Mouse (Mus musculus) thymus, postnatal 14 days (tissue): ENCODE data around the gene Adk.
A peak's percentile ranks its signal among the peaks of the same experiment; 100 is the strongest.

Experiments used
- DNase-seq: peaks from one replicate; pipeline ENCODE4 v3.0.0; 2021

The Adk gene

DNA sequence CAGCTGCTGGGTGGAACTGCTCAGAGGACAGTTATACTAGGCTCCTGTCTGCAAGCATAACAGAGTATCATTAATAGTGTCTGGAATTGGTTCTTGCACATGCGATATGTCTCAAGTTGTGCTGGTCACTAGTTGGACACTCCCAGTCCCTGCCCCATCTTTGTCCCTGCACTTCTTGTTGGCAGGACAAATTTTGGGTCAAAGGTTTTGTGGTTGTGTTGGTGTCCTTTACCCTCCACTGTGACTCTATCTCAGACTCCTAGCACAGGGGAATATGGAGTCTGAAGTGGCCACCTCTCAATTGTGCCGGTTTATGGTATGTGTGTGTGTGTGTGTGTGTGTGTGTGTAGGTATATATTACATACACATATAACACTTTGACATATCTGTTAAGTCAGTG is 225.9 kb downstream of the Adk start:
- DNase-seq: no peak

DNA sequence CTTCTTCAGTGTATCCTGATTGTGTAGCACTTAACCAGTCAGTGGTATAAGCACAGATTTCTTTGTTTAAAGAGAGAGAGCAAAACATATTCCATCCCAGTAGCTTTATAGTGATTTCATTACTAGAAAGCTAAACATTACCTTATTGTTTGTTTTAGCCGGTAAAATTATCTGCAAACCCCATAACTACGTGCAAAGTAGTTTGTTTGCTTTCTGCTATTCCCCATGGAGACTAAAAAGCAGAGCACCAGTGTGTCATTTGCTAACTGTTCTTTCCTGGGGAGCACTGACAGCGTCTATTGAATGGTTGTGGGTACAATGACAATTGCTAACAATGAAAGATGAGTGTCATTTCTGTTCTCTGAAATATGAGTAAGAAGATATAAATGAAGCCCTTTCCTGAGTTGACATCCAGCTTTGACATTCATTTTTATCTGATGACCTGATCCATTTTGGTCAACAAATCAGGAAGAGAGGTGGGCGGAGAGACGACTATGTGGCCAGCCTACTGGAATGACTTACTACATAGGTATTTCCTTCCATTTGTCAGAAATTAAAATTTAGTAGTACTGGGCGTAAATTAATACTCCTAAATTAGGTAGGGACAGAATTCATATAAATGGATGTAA is 226.6 kb downstream of the Adk start:
- no peak for DNase-seq

DNA sequence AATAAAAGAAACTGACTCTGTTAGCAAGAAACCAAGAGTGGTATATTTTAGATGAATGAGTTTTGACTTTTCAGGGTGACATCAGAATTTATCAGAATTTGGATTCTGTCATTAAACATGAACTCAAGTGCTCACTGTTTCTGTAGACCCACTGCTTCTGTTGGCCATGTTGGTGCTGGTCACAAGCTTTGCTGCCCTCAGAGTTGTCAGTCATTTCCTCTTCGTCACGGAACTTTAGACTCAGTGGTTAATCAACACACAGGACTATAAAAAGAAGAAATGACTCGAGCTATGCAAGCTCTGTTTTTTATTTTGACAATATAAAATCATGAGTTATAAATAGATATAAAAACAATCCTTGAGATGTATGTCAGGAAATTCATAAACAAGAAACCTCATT is 228.1 kb downstream of the Adk start:
- DNase-seq: no peak

DNA sequence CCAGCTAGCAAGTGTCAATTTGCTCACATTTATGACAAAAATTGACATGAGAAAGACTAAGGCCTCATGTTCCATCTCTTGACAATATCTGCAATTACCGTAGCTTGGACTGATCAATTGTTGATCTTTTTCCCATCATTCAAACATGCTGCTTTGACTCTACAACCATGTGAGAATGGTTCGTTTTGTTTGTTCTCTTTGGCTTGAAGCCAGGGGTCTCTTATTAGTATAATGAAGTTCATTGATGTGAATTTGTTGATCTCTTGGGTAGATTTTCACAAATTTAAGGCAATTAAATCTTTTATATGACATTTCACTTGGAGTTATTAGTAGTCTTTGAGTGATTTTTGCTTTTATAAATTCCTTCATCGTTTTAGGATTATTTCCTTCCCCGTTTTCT is 229.1 kb downstream of the Adk start:
- no peak for DNase-seq

DNA sequence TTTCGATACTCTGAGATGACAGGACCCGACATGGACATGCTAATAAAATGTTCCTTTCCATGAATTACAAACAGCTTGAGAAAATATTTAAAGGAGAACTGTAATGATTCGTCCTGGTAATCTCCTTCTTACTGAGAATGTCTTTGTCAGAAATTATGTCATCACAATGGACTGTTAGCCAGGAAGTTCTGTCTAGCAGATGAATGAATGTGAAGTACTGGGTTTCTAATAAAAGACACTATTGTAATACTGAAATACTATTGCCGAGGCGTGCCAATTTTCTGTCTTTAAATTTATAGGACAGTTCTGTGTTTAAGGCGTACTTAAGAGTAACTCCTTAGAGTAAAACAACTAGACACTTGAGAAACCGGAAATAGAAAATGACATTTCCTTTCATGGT is 231.7 kb downstream of the Adk start:
- no peak for DNase-seq

DNA sequence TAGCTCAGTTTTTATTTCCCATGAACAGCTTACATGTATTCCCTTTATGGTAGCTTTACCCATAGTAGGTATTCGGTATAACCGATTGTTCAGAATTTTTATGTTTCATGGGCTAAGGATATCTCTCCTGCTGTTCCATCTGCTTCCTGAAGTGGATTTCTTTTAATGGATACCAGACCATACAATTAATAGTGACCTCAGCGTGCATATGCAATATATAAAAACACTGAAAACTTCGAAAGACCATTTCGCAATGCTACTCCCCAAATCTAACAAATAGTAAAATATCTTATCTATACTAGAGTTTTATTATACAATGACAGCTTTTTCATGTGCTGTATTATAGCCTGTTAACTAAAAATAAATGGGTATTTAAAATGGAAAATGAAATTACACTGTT is 232.5 kb downstream of the Adk start:
- no peak for DNase-seq

DNA sequence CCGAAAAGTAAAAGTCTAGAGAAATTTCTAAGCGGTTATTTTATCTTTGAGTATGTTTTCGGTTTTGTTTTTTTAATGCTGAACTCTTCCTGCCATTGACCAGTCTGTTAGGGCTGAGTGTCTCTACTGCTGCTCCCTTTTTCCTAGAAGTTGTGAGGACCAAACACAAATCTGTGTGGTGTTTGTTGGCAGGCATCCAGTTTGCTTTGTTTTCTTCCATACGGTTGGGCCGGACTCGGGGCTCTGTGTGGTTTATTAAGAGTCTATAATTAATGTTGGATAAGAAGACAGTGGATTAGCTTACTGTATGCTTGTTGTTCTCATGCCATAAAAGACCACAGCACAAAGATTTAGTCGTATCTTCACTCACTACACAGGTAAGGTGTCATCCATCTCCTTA is 233.9 kb downstream of the Adk start:
- no peak for DNase-seq

DNA sequence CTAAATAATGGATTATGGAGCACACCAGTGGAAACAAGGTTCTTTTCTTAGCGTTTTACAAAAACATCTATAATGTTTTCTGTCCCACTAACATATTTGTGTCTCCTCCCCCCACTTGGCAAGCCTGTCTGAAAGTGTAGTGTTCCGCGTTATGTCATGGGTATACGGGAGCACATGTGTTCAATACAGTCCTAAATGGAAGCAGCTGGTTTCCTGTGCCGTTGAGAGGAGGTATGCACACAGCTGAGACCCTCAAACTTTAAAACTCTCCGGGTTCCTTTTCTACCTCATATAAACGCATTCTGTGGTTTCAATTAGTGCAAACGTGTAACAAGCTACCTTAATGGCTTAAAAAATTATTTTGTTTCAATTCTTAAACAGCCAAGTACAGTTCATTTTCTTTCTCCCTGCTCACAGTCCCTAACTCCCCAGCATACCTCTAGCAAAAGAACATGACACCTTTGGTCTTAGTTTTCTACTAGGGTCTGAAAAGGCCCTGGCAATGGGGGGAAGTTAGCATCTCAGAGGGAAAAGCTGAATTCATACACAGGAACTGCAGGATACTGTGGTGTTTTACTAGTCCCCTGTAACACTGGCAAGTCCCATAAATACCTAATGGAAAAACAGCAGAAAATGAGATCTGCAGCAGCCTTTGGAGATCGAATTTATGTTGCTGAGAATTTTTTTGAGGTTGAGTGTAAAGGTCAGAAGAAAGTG is 235.5 kb downstream of the Adk start:
- peak; percentile 54 for DNase-seq

DNA sequence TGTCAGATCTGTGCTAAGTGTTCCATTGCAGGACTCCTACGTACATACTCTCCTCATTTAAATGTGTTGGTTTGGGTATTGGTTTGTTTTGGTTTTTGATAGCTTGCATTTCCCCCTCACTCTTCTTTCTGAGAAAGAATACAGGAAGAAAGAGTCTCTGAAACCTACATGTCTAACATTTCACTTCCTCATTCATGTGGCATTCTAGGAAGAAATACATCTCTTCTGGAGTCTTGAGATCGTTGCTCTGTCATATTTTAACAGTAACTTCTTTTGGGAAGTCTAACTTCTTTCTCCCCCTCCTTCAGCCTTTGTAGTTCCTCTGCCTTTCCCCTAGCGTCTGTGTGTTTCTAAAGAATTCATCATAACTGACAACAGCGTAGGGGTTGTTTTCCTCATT is 247.4 kb downstream of the Adk start:
- DNase-seq: no peak

DNA sequence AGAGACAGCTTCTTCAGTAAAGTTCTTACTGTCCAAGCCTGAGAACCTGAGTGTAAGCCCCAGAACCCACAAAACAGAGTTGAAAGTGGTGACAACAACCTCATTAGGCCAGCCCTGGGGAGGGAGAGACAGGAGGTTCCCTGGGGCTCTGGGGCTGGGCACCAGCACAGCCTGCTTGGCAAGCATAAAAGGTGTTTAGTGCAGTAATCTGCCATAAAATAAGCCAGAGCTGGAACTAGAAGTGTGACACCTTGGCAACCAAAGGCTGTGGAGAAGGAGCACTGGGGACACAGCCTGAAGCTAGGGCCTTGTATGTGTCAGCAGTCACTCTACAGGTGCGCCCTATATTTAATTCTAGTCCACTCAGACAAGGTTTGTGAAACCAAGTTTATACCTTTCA is 252.4 kb downstream of the Adk start:
- DNase-seq: no peak

DNA sequence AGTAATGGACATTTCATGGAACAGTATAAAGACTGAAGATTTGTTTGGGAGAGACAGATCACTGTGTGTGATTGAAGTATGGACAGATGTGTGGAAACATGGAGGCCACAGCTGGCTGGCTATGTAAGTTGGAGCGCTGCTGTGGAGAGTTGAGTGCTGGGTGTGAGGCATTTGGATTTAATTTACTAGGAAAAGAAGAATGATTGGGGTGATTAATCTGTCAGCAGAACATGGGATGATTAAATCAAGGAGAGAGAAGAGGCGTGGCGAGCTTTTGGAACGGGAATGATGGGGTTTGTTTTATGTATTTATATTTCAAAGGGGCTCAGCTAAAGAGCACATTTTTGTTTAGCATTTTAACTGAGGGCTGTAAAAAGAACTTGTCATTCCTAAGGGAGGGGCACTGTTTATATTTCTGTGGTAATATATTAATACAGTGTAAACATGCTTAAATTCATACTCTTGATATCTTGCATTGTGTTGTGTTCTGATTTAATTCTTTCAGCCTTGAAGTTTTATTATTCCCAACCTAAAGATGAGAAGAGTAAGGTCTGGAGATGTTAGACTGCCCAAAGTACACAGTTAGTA is 256.1 kb downstream of the Adk start:
- no peak for DNase-seq

DNA sequence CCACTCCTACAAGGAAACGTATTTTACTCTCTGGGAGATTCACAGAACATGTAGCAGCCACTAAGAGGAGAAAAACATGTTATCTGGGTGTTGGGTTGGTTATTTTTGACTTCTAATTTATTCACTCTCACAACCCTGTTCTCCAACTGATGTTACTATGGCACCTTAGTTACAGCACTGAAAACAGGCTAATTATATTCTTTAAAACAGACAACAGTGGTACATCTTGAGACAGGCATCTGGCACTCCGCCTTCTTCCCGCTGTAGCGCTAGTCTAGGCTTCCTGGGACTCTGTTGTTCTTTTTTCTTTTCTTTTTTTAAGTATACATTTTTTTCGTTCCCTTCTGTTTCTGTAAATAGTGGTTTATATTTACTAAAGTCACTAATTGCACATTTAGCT is 258.2 kb downstream of the Adk start:
- DNase-seq: no peak

DNA sequence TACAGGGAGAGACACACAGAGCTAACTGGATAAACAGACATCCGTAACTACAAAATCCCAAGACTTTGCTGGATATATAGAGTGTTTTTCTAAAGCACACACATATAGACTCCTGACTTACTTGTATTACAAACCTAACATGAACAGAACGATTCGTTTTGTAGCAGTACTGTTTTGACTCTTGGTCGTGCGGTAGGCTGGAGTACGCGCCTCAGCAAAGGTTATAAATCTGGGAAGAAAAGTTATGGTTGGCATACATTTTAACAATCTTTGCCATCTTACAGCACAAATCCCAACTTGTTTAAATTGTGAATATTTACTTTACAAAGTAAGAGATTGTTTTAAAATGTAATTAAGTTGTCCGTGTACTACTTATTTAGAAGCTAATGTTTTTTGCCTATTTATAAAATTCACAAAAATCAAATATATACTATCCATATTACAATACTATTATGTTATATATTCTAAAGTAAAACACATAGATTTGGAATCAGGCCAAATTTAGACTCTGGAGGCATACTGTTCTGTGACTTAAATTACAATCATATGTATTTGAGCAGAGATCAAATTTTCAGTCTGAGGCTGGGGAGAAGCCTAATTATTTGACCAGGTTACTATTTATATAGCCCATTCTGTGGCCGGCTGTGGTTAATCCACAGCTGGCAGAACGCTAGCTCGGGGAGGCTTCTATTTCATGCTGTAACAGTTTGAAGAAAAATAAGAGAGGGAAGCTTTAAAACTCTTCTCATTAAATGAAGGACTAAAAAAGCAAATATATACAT is 261.4 kb downstream of the Adk start:
- DNase-seq: no peak

DNA sequence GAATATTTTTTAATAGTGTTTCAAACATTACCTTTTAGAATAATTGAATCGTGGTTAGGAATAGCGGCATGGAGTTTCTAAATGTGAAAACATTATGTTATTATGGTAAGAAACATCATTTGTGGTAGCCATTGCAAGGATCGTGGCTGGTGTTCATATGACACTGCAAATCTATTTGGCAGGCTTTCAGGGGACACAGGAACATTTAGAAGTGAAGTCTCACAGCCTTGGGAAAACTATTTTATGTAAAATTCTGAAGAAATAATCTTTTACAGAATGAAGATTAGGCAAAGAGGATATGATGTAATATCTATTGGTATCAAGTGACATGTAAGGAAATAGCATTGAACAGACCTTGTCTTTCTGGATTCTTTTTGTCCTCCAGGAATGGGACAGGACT is 262.1 kb downstream of the Adk start:
- no peak for DNase-seq

DNA sequence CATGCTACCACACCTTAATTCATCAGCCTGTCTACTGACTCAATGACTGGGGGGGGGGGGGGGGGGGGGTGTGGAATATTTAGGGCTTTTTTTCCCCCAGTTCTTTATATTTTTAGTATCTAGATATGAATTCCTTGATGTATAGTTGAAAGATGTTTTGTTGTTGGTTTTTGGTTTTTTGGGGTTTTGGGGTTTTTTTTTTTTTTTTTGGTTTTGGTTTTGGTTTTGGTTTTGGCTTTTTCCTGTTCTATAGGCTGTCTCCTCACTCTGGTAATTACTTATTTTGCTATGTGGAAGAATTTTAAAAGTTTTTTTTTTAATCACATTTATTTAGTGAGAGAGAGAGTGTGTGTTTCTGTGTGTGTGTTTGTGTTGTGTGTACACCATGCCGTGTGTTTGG is 282.5 kb downstream of the Adk start:
- DNase-seq: no peak

DNA sequence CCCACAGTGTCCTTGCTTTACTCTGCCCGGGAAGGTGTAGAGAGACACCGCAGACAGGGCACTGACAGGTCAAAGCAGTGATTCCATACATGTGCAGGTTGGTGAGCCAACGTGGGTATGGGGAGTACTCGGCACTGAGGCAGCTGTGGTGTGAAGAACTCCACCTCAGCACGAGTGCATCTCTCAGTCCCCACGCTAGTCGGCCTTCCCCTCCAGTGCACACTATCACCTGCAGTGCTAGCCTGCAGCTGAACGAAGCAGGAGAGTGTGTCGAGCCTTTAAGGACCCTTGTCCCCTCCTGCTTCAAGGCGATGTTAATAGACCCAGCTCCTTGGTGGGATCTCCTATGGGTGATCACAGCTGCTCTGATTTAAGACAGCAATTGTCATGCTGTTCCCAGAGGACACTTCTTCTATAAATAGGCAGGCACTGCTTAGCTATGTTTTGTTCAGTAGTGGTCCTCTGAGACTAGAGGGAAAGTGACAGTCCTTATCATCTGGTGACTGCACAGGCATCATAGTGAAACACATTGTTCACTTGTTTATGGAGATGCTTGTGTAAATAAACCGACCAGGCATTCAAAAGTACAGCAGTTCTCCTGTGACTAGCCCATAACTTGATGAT is 283.4 kb downstream of the Adk start:
- no peak for DNase-seq

DNA sequence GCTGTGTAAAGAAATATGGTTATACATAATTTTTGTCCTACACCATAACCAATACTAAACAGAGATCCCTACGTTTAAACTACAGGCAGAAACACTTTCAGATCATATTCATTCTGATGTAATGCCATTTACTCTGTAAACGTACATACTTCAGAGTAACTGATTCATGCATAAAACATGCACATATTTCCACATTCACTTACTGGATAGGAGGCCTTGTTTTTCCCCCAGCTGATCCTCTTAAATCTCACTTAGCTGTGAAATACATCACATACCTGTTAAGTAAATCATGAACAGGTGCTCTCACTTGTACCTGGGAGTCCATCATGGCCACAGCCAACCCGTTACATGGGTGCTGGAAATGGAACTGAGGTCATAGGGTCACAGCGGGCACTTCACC is 285.6 kb downstream of the Adk start:
- no peak for DNase-seq

DNA sequence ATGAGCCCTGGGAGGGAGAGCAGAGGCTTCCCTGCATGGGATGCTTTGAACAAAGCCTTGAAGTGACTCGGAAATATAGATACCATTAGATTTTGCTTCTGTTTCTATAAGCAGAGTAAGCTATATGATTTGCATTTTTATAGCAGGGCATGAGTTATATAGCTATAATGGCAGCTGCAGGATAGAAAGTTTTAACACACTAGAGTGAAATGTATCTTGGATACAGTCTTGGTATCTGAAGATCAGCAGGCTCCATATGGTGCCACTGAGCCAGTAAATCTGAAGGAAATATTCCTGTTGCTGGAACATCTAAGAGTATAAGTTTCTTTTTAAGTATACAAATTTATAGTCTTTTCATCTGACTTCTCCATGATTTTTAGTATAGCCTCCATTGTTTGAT is 288.8 kb downstream of the Adk start:
- no peak for DNase-seq

DNA sequence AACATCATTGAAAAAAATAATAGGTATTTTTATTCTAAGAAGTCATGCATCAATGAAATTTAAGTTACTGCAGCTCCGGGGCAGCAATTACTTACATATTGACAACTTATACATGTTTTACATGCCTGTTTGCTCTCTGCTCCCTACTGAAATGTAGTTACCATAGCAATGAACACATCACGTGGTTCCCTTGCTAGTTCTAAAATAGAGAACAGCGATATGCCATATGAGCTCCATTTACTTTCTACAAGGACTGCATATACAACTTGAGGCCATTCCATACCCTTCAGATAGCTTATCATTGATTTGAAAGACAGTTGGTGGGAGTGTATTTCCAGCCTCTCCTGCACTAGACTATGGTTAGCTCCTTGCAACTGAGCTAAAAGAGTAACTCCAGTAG is 290.6 kb downstream of the Adk start:
- DNase-seq: no peak

DNA sequence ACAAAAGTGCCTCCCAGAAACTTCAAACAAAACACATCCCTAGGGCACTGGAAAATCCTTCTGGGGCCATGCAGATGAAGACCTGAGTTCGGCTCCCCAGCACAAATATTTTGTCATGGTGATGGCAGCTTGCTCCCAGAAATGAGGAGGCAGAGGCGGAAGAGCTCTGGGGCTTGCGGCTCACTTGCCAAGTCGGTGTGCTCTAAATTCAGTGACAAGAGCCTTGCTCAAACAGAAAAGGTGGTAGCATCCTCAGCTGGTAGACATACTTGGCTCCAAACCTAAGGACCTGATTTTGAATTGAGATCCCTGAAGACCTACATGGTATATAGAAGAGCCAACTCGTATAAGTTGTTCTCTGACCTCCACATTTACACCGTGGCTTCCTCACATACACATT is 292.5 kb downstream of the Adk start:
- no peak for DNase-seq

DNA sequence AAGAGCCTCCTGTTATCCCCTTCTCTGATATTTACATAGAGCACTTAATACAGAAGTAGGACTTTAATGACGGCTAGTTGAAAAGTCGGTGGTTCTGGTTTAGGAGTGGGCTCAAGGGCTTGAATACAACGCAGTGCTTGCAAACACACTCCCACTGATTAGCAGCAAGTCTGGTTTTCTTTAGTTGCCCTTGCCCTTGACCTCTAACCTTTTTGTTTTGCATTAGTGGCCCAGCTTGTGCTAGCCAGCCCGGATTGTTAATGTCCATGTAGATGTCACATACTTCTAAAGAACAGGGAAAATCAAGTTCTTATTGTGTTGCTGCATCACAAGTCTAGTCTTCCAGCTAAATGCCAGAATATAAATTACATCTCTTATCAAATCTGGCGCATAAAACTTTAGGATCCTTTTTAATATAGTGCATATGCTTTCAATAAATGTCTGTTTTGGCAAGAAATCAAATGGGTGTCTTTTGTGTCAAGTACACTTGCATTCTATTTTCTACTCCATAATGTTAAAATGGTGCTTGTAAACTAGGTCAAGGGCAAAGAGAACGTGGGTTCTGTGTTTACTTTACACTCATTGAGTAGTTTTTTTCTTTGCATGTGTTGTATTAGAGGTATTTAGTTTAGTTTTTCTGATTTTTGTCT is 296.4 kb downstream of the Adk start:
- no peak for DNase-seq

DNA sequence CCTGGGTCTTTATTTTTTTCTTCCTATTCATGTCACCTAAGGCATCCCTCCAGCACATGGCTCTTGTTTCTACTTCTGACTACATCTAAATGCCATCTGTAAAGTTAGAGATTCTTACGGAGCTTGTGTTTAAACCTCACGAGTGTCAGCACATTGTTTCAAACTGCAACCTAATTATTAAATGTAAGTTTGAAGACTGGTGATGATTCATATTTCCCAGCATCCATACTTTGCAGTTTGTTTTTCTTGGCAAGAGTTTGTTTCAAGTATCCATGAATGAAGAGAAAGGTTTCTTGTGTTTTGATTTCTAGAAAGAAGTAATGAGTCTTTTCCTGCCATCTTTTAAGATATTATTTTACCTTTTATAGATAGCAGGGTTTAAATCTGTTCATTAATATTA is 299.3 kb downstream of the Adk start:
- DNase-seq: no peak

DNA sequence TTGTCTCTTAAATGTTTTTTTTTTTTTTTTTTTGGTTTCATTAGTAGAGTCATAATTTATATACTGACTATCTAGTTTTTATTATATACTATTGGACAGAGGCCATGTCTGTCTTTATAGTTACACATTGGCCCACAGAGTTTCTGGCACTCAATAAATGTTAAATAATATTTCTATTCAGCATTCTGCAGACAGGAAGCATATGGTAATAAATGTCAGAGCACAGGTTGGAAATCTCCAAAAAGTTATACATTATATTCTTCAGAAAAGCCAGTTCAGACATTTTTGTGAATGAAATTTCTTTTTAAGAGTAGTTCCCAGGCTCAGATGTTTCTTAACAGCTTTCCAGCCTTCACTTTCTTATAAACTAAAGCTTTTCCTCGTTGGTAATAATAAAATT is 303.9 kb downstream of the Adk start:
- no peak for DNase-seq
